Mouse (Mus musculus): ENCODE results near the gene Dnajc13. TPM values are rescaled to one million over a fixed set of nuclear protein-coding genes. Genes with fewer than 3 reads are reported as not detected.
A peak's percentile ranks its signal among the peaks of the same experiment; 100 is the strongest.

The Dnajc13 gene
- 10 to 100 TPM; 22.7 to 30.5 (median 30.3) TPM for polyA plus RNA-seq (2017; shearing (Covaris generic))

DNA sequence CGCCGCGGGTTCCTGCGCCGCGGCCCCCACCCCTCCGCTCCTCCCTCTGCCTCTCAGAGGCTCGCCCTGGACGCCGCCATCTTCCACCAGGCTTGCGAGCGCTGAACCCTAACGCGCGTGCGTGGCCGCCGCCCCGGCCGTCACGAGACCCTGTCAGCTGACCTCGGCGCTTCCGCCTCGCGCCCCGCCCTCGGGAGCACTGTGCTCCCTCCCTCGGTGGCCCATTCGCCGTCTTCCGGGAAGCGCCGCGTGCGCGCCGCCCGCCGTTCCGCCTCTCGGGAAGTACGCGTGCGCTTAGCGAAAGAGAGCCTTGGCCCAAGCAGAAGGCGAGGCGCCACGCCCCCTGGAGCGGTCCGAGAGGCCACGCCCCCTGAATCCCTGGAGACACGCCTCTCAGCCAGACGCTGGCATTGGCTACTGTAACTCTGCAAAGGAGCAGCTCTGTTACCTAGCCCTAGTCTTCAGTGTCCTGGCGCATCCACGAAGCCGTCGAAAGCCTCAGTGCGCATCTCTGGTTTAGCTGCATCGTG lies at the start of gene Dnajc13:
Gene Dnajc13 (minus strand): TSS at position 108 of the 530 bp plus-strand sequence.
- peak; percentile 91 for ATAC-seq

DNA sequence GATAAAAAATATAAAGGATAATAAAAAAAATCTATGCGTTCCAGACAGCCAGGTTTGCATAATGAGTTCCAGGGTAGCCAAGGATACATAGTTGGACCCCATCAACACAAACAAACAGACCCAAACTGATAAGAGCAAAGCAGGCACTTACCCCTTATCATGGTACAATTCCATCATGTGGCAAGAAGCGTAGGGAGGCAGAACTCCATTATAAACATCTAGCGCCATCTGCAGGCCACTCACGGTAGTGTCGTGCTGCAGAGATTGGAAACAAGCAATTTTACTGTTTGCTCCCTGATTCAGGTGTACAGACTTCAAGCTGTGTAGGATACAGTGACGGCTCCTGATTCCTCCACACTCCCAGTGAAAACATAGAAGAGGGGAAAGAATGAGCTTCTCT lies 44.0 kb upstream of the Dnajc13 start:
- ATAC-seq, result peak; percentile 41

DNA sequence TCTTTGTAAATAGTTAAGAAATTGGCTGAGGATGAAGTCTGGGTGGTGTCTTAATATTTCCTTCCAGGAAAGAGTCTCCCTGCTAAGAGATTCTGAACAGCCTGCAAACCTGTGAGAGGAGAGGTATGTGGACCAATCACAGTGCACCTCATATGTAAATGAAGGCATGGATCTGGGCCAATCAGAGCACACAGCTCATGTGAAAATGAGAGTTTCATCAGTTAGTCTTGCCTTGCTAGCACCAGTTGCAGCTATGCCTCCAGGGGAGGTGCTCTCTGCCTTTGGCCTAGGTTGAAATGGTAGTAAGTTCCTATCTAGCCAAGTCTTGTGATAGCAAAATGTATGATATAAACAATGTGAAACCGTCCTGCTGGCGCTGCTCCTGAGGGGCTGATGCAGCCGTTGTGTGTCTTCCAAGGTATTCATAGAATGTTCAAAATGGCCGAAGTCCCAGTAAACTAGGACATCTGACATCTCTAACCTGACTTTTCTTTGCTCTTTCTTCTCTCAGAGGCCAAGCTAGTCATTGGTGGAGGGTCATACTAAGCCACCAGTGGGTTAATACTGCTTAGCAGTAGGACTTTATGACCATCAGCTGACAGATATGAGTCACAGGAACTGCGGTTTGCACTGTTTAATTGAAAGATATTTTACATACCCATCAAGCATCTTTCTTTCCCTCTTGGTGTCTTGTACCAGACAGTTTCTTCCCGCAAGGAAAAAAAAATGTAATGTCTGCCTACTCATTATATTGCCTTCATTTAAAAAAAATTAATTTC lies 42.8 kb upstream of the Dnajc13 start:
- ATAC-seq, result no peak

GRCm38 (mm10) chr9:104304800-104305199 lies 42.1 kb upstream of the Dnajc13 start:
- ATAC-seq, result no peak

DNA sequence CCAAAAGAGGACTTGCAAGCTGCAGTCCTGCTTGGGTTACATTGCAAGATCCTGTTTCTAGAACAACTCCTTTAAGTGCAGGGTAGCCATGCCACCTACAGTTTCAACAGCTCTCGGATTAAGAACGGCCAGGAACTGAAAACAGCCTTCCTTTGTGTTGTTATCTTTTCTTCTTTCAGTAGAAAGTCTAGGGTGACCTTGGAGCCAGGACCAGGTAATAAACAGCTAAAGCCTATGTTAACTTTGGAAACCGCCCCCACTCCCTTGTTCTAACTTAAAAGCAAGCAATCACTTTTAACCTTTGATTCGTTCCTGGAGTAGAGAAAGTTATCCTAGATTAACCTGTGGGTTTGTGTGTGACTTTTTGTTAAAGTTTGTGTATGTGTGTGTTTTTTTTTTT lies 41.6 kb upstream of the Dnajc13 start:
- ATAC-seq, result no peak

DNA sequence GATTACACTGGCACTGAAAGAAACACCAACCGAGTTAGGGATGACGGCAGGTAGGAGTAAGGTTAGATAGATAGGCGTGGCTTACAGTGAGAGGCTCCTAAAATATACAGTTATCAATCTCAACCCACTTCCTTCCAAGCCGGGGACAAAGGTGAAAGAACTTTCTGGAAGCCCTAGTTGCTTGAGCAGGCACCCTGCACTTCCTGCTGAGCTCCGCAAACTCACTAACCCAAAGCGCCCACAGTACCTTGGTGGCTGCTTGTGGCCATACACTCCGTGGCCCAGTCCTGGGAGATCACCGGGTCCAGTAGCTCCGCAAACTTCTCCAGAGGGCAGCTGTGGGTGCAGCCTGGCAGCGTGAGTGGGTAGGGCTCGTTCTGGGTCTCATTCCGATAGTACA lies 37.8 kb upstream of the Dnajc13 start:
- no peak for ATAC-seq

GRCm38 (mm10) chr9:104297041-104297440 lies 34.3 kb upstream of the Dnajc13 start:
- no peak for ATAC-seq

DNA sequence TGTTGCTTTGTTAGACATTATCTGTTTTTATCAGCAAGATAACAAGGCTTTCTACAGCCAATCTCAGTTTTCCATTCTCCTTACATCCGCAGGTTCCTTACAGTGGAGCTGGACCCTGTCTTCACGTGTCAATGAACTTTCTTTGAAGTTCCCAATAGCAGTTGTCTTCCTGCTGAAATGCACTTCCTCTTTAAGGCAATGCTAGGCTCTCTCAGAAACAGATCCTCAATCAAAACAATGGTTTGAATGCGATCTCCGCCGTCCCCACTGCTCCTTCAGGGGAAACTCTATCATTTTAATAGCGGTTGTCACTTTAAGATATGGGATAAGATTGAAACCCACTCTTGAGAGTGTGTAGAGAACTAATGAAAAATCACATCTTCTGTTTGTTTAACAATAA lies 22.2 kb upstream of the Dnajc13 start:
- no peak for ATAC-seq

DNA sequence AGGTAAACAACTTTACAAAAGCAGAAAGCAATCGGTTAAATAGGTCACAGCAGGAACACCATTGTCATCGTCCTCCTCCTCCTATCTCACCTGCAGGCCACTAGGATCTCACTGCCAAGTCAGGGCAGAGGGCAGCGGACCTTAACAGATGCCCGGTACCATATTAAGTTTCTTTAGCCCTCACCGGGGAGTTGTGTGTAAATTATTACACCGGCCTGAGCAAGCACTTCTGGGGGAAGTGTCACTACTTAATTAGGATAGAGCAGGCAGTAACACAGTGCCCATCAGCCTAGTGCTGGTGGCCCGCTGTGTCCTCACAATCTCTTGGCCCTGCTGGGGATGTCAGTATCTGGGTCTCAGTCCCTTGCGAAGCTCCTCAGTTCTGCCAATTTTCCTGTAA lies 19.8 kb upstream of the Dnajc13 start:
- ATAC-seq, result no peak

DNA sequence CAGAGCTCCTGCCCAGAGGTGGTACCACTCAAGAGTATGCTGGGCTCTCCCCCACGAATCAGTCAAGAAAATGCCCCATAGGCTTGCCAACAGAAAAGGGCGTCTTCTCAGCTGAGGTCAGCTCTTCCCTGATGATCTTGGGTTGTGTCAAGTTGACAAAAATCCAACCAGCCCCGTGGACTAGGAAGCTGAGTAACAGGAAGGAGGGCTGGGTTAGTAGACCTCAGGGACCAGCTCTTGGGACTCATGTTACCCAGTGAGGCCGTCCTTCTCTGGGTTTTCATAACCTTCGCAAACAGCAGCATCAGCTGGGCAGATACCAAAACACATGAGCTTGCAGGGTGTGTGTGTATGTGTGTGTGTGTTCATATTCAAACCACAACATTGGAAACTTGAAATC lies 19.0 kb upstream of the Dnajc13 start:
- ATAC-seq, result no peak

GRCm38 (mm10) chr9:104280725-104281495 lies 18.2 kb upstream of the Dnajc13 start:
- ATAC-seq, result no peak

DNA sequence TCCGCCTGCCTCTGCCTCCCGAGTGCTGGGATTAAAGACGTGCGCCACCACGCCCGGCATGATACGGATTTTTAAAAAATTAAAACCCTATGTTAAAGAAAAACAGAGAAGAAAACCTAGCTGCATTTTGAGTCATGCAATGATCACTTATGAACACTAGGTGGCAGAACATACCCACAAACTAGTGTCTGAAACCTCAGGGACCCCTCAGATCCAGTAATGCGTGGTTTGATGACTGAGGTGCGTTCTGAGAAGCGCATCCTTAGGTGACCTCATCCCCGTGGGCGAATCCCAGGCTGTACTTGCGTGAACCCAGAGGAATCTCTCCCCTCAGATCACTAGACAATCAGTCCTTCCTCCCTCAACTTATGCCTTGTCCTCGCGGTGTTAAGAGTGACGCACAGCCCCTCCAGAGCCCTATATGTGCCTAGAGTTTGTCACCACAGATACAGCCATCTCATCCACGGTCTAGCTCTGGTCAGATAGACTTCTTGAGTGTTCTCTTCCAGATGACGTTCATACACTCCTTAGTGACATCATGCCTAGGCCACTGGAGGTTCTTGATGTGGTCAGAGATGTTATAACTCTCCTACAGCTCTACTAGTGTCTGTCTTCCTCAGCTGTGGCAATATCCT lies 14.9 kb upstream of the Dnajc13 start:
- ATAC-seq, result peak; percentile 38

GRCm38 (mm10) chr9:104275084-104275785 lies 12.5 kb upstream of the Dnajc13 start:
- ATAC-seq, result peak; percentile 83

DNA sequence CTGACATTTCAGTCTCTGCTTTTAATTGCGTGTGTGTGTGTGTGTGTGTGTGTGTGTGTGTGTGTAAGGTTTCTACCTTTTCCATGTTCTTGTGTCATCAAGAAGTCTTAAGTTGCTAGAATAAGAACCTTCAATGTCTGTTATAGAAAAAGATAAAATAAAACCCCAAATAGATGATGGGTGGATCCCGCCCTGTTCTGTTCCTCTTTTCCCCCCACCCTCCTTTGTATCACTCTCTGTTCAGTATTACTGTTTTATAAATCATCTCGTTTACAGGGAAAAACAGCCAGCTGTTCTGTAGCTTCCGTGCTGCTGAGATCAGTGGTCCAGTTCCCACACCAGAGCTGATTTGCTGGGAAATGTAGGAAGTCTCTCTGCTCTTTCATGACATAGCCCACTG lies 9.3 kb upstream of the Dnajc13 start:
- no peak for ATAC-seq

DNA sequence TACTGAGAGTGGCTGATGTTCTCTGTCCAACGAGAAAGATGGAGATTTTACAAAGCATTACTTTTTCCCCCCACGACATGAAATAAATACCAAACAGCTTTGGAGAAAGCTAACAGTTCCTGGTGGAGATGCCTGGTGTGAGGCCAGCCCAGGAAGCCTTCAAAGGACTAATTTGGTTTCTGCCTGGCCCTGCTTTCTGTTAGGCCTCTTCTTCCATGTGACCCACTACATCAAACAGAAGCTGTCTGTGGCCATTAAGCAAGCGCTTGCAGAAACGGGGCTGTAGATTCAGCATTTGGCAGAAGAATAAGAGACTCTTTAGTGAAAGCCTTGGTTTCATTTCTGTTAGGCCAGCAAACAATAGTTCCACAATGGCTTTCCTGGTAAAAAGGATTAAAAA lies 8.9 kb upstream of the Dnajc13 start:
- no peak for ATAC-seq

DNA sequence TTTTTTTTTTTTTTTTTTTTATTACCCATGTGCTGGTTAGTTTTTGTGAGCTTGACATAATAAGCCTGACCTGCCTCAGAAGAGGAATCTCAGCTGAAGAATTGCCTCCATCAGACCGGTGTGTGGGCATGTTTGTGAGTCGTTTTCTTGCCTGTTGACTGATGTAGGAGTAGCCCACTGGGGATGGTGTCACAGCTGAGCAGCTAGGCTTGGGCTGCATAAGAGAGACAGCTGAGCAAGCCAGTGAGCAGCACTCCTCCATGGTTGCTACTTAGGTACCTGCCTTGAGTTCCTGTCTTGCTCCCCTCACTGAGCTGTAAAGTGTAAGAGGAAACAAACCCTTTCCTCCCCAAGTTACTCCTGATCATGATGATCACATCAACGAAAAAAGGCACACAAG lies 7.2 kb upstream of the Dnajc13 start:
- no peak for ATAC-seq

DNA sequence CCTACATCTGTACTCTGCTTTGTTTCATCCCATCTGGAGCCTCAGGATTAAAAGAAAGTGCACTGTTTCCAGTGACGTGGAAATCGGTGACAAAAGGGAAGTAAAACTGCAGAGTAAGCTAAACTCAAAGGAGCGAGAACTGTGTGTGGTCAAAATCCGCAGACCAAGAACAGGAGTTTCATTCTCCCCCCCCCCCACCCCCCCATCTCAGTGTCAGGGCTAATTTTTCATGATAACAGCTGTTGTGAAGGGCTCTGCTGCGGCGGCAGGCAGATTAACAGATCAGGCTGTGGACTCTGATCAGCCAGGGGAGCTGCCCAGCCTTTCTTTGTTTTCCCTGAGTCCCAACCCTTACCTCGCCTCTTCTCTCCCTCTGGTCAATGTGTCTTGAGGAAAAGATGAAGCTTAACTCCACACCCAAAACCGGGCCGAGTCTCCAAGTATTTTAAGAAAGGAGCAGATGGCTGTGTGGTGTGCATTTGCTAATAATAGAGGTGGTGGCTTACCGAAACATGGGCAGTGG lies 6.7 kb upstream of the Dnajc13 start:
- ATAC-seq, result no peak

DNA sequence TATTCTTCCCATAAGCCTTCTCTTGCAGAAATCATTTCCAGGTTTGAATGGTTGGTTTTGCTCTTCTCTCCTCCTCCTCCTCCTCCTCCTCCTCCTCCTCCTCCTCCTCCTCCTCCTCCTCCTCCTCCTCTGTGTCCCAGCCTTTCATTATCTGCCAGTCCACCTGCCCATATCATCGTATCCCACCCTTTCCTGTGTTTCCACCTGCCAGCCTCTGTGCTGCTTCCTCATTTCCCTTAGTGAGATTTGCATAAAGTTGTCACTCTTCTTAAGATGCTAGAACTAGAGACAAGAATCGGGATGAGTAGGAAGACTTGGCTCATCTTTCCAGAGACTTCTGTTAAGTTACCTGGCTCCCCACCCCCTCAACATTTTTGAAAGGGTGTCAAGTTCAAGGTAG lies 1.8 kb upstream of the Dnajc13 start:
- ATAC-seq, result no peak

GRCm38 (mm10) chr9:104262016-104262762 lies 541 bp downstream of the Dnajc13 start:
- ATAC-seq, result no peak

DNA sequence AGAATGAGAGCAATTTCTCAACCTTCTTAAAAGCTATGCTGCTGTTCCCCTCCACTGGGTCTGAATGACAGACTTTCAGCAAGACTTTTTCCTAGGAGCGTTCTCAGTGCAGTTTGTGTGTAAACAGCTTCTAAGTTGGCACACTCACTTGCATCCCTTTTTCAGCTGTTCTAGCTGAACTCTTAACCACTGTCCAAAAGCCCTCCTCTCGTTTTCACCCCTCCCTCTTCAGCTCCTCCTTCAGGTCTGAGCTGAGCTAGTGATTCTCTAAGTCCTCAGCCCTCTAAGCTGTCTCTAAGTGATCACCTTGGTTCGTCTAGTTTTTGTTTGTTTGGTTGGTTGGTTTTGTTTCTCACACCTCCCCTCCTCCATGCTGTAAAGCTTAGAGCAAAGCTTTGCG lies 2.4 kb downstream of the Dnajc13 start:
- no peak for ATAC-seq

DNA sequence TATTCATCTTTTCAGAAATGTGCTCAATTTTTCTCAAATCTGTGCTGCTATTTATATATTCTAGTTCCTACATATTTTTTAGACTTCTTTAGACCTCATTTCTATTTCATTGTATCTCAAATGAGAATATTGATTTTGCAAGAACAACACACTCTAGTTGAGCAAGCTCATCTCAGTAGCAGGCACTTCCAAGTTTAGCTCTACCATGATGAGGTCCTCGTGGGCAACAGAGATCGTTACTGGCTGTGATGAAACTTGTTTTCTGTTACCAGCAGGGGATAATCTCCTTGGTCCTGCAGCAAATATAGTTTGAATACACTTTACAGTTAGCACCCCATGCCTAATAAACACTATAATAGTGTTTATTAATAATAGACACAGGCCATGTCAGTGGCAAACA lies 6.6 kb downstream of the Dnajc13 start:
- no peak for ATAC-seq
